Mouse (Mus musculus) MEL (cell line): ENCODE results near the gene Scaf4. TPM values are rescaled to one million over a fixed set of nuclear protein-coding genes. Genes with fewer than 3 reads are reported as not detected.
A peak's percentile ranks its signal among the peaks of the same experiment; 100 is the strongest.

Experiments
- DNase-seq: peaks from one replicate; pipeline ENCODE4 v3.0.0; 2011; ENCODE audit warnings: low read depth, low spot score
- H3K27ac ChIP-seq: 2 replicates; pipeline ENCODE4 v1.5.1; 2012; ENCODE audit warnings: low read depth, mild to moderate bottlenecking, control low read depth, low read length, moderate library complexity; ENCODE audit not compliant: control insufficient read depth
- H3K27me3 ChIP-seq, 2 experiments: fragments of 150-350 bp in 1 of 2; sonication (generic) in 1 of 2; 2 replicates each; pipeline ENCODE4 v1.6.1; 2012; ENCODE audit warnings: low read length in 2 of 2, mild to moderate bottlenecking in 2 of 2, improper control_type of control experiment in 1 of 2, moderate library complexity in 1 of 2; ENCODE audit not compliant: insufficient read depth in 2 of 2, control insufficient read depth in 1 of 2
- H3K36me3 ChIP-seq, 2 experiments: 2 replicates each; pipeline ENCODE4 v1.6.1; 2012 to 2014; ENCODE audit warnings: low read length in 2 of 2, improper control_type of control experiment in 1 of 2, inconsistent platforms in 1 of 2, mild to moderate bottlenecking in 1 of 2; ENCODE audit not compliant: insufficient read depth in 2 of 2, control insufficient read depth in 1 of 2
- H3K4me1 ChIP-seq, 2 experiments: fragments of 150-350 bp in 1 of 2; sonication (generic) in 1 of 2; 2 replicates each; pipeline ENCODE4 v1.6.1; 2012; ENCODE audit warnings: low read length in 2 of 2, improper control_type of control experiment in 1 of 2, mild to moderate bottlenecking in 1 of 2; ENCODE audit not compliant: insufficient read depth in 2 of 2, control insufficient read depth in 1 of 2
- H3K4me3 ChIP-seq, 2 experiments: fragments of 150-350 bp in 1 of 2; sonication (generic) in 1 of 2; 2 replicates each; pipeline ENCODE4 v1.5.1; 2012; ENCODE audit warnings: low read depth in 2 of 2, low read length in 2 of 2, mild to moderate bottlenecking in 2 of 2, moderate library complexity in 2 of 2, control low read depth in 1 of 2, improper control_type of control experiment in 1 of 2; ENCODE audit not compliant: control insufficient read depth in 1 of 2, insufficient read depth in 1 of 2
- H3K79me2 ChIP-seq: 2 replicates; pipeline ENCODE4 v1.6.1; 2012; ENCODE audit warnings: mild to moderate bottlenecking, low read length, moderate library complexity; ENCODE audit not compliant: control insufficient read depth, poor library complexity, insufficient read depth
- H3K9ac ChIP-seq: 2 replicates; pipeline ENCODE4 v1.6.1; 2012; ENCODE audit warnings: low read depth, mild to moderate bottlenecking, control low read depth, low read length, moderate library complexity; ENCODE audit not compliant: control insufficient read depth, poor library complexity, severe bottlenecking
- H3K9me3 ChIP-seq: fragments of 150-350 bp; sonication (generic); replicated peaks from 2 replicates; pipeline ENCODE4 v1.6.1; 2012; ENCODE audit warnings: mild to moderate bottlenecking, low read length, improper control_type of control experiment, moderate library complexity; ENCODE audit not compliant: insufficient read depth
- CTCF ChIP-seq, 3 experiments: IDR thresholded peaks in 2 of 3; conservative IDR thresholded peaks in 1 of 3; 2 replicates each; pipeline ENCODE4 v1.5.1; 2011 to 2012; ENCODE audit warnings: low read length in 3 of 3, low read depth in 2 of 3, mild to moderate bottlenecking in 2 of 3, improper control_type of control experiment in 1 of 3, inconsistent platforms in 1 of 3, mixed read lengths in 1 of 3, moderate library complexity in 1 of 3; ENCODE audit not compliant: control insufficient read depth in 1 of 3, insufficient read depth in 1 of 3, poor library complexity in 1 of 3, severe bottlenecking in 1 of 3
- E2F4 ChIP-seq: IDR thresholded peaks from 2 replicates; pipeline ENCODE4 v1.6.1; 2011; ENCODE audit warnings: low read depth, low read length, improper control_type of control experiment, borderline replicate concordance
- ELF1 ChIP-seq: IDR thresholded peaks from 2 replicates; pipeline ENCODE4 v1.6.1; 2014; ENCODE audit warnings: low read depth, mild to moderate bottlenecking, inconsistent platforms, low read length, improper control_type of control experiment, moderate library complexity
- EP300 ChIP-seq, 2 experiments: IDR thresholded peaks; 2 replicates each; pipeline ENCODE4 v1.6.1; 2011; ENCODE audit warnings: improper control_type of control experiment in 2 of 2, low read length in 2 of 2, low read depth in 1 of 2, mild to moderate bottlenecking in 1 of 2
- ETS1 ChIP-seq: IDR thresholded peaks from 2 replicates; pipeline ENCODE4 v1.6.1; 2012; ENCODE audit warnings: low read depth, mild to moderate bottlenecking, inconsistent platforms, low read length, improper control_type of control experiment, moderate library complexity
- GATA1 ChIP-seq: IDR thresholded peaks from 2 replicates; pipeline ENCODE4 v1.6.1; 2011; ENCODE audit warnings: low read depth, low read length, improper control_type of control experiment
- JUND ChIP-seq: IDR thresholded peaks from 2 replicates; pipeline ENCODE4 v1.6.1; 2011; ENCODE audit warnings: low read depth, mild to moderate bottlenecking, improper control_type of control experiment, low read length
- KAT2A ChIP-seq: conservative IDR thresholded peaks from 2 replicates; pipeline ENCODE4 v1.6.1; 2012; ENCODE audit warnings: low read depth, low read length, improper control_type of control experiment, inconsistent platforms
- MAX ChIP-seq: IDR thresholded peaks from 2 replicates; pipeline ENCODE4 v1.6.1; 2011; ENCODE audit warnings: low read length, improper control_type of control experiment
- MAZ ChIP-seq: IDR thresholded peaks from 2 replicates; pipeline ENCODE4 v1.6.1; 2012; ENCODE audit warnings: low read depth, mild to moderate bottlenecking, inconsistent platforms, low read length, improper control_type of control experiment
- MXI1 ChIP-seq: IDR thresholded peaks from 2 replicates; pipeline ENCODE4 v1.6.1; 2011; ENCODE audit warnings: mild to moderate bottlenecking, low read depth, low read length, improper control_type of control experiment
- MYB ChIP-seq: IDR thresholded peaks from 2 replicates; pipeline ENCODE4 v1.6.1; 2011; ENCODE audit warnings: mild to moderate bottlenecking, low read depth, low read length, improper control_type of control experiment
- MYC ChIP-seq: IDR thresholded peaks from 2 replicates; pipeline ENCODE4 v1.6.1; 2011; ENCODE audit warnings: low read depth, mild to moderate bottlenecking, low read length, improper control_type of control experiment, moderate library complexity
- NRF1 ChIP-seq: IDR thresholded peaks from 2 replicates; pipeline ENCODE4 v1.6.1; 2014; ENCODE audit warnings: low read depth, mild to moderate bottlenecking, inconsistent platforms, low read length, improper control_type of control experiment, moderate library complexity; ENCODE audit not compliant: poor library complexity, insufficient read depth, severe bottlenecking
- POLR2A ChIP-seq, 2 experiments: IDR thresholded peaks; 2 replicates each; pipeline ENCODE4 v1.6.1; 2011 to 2012; ENCODE audit warnings: low read length in 2 of 2, mild to moderate bottlenecking in 2 of 2, control low read depth in 1 of 2, improper control_type of control experiment in 1 of 2, low read depth in 1 of 2, moderate library complexity in 1 of 2; ENCODE audit not compliant: control insufficient read depth in 1 of 2, insufficient read depth in 1 of 2, poor library complexity in 1 of 2
- RAD21 ChIP-seq: IDR thresholded peaks from 2 replicates; pipeline ENCODE4 v1.6.1; 2011; ENCODE audit warnings: mild to moderate bottlenecking, low read depth, low read length, improper control_type of control experiment
- RCOR1 ChIP-seq: IDR thresholded peaks from 2 replicates; pipeline ENCODE4 v1.6.1; 2012; ENCODE audit warnings: low read depth, mild to moderate bottlenecking, inconsistent platforms, low read length, improper control_type of control experiment
- SIN3A ChIP-seq: IDR thresholded peaks from 2 replicates; pipeline ENCODE4 v1.6.1; 2012; ENCODE audit warnings: low read length, improper control_type of control experiment, inconsistent platforms
- TAL1 ChIP-seq: IDR thresholded peaks from 2 replicates; pipeline ENCODE4 v1.6.1; 2012; ENCODE audit warnings: mild to moderate bottlenecking, inconsistent platforms, low read length, moderate library complexity, mixed read lengths
- TCF12 ChIP-seq: IDR thresholded peaks from 2 replicates; pipeline ENCODE4 v1.6.1; 2014; ENCODE audit warnings: low read depth, mild to moderate bottlenecking, inconsistent platforms, low read length, improper control_type of control experiment, moderate library complexity
- USF1 ChIP-seq: IDR thresholded peaks from 2 replicates; pipeline ENCODE4 v1.6.1; 2014; ENCODE audit warnings: low read depth, mild to moderate bottlenecking, inconsistent platforms, low read length, improper control_type of control experiment, moderate library complexity
- USF2 ChIP-seq, 2 experiments: IDR thresholded peaks; 2 replicates each; pipeline ENCODE4 v1.6.1; 2011 to 2012; ENCODE audit warnings: improper control_type of control experiment in 2 of 2, low read length in 2 of 2, borderline replicate concordance in 1 of 2, inconsistent platforms in 1 of 2, low read depth in 1 of 2, mild to moderate bottlenecking in 1 of 2; ENCODE audit not compliant: insufficient read depth in 1 of 2
- ZC3H11A ChIP-seq: IDR thresholded peaks from 2 replicates; pipeline ENCODE4 v1.6.1; 2012; ENCODE audit warnings: low read depth, mild to moderate bottlenecking, inconsistent platforms, low read length, improper control_type of control experiment
- polyA plus RNA-seq, 2 experiments: library from polyadenylated mRNA; stranded (reverse) in 1 of 2; unstranded in 1 of 2; fragments of >175 nt in 1 of 2; fragments of >200 nt in 1 of 2; gene quantifications; 2 replicates each; pipeline versions ENCODE4 v1.2.1 to v1.2.4; 2012; ENCODE audit warnings: low replicate concordance in 2 of 2, low read depth in 1 of 2; ENCODE audit not compliant: insufficient read length in 2 of 2, insufficient read depth in 1 of 2, missing spikeins in 1 of 2
- total RNA-seq: library from RNA; depleted of rRNA; stranded (reverse); fragments of 300-350 nt; gene quantifications from 2 replicates; pipeline ENCODE4 v1.2.3, GENCODE M21; 2012

Scaf4 gene
- total and polyA plus RNA-seq, 3 experiments, result 12.3 to 56.2 TPM; not detected in 1

- Histone ChIP-seq H3K4me3 (no peak overlapping the region), H3K27me3 (no peaks in the 10 kb centered on the region), H3K27ac (peak overlapping the region; percentile 51), H3K9ac (peak overlapping the region; percentile 13; the same call in 1 of the 2 replicates), H3K36me3 (peaks cover 0 to 47% of the 10 kb centered on the region in 2 experiments; a peak in 2 of 4 replicates), H3K9me3 (no peaks in the 10 kb centered on the region), H3K79me2 (no peaks in the 10 kb centered on the region), H3K4me1 (peaks cover 32 to 54% of the 10 kb centered on the region in 2 experiments)
- TF ChIP-seq SIN3A (0 out of 2 replicates have a peak, but pooled peaks have one; percentile 23), EP300 (IDR thresholded peaks at IDR 0.05; ENCODE audit: low read depth in 1 of 2, low read length in 2 of 2) (no peak; a peak in 1 of 4 replicates), NRF1 (no peak), USF1 (peak; percentile 61; the same call in 1 of the 2 replicates), JUND (no peak), CTCF (IDR thresholded peaks at IDR 0.05 in 2 of 3, conservative IDR thresholded peaks at IDR 0.05 in 1 of 3; ENCODE audit: control insufficient read depth in 1 of 3, insufficient read depth in 1 of 3, low read depth in 2 of 3, low read length in 3 of 3, poor library complexity in 1 of 3, severe bottlenecking in 1 of 3) (no peak), KAT2A (no peak), ETS1 (peak; percentile 50; the same call in 1 of the 2 replicates), RAD21 (no peak), POLR2A (IDR thresholded peaks at IDR 0.05; ENCODE audit: control insufficient read depth in 1 of 2, insufficient read depth in 1 of 2, low read depth in 1 of 2, low read length in 2 of 2, poor library complexity in 1 of 2) (no peak), ZC3H11A (no peak), MXI1 (peak; percentile 73), RCOR1 (no peak), E2F4 (no peak), MAX (peak; percentile 95), MYB (no peak), USF2 (IDR thresholded peaks at IDR 0.05; ENCODE audit: borderline replicate concordance in 1 of 2, insufficient read depth in 1 of 2, low read depth in 1 of 2, low read length in 2 of 2) (no peak), ELF1 (no peak), MYC (peak; percentile 92)
- peak; percentile 58 for DNase-seq
These were observed 103.3 kb downstream of the Scaf4 start for GRCm38 (mm10) chr16:90180975-90181374.

GRCm38 (mm10) chr16:90179892-90180291, 104.4 kb downstream of the Scaf4 start:
- no peaks in the 10 kb centered on the region for H3K79me2 ChIP-seq
- H3K4me1 ChIP-seq, result peaks cover 32 to 55% of the 10 kb centered on the region in 2 experiments
- H3K9ac ChIP-seq, result peak overlapping the region; percentile 45
- TF ChIP-seq MYC (no peak), POLR2A (IDR thresholded peaks at IDR 0.05; ENCODE audit: control insufficient read depth in 1 of 2, insufficient read depth in 1 of 2, low read depth in 1 of 2, low read length in 2 of 2, poor library complexity in 1 of 2) (no peak), SIN3A (peak; percentile 47; the same call in 1 of the 2 replicates), ELF1 (no peak), TAL1 (peak; percentile 23; the same call in 1 of the 2 replicates), MAZ (no peak), NRF1 (no peak), MYB (no peak), TCF12 (peak; percentile 59), GATA1 (peak; percentile 66), EP300 (IDR thresholded peaks at IDR 0.05; ENCODE audit: low read depth in 1 of 2, low read length in 2 of 2) (peak; percentile 40 to 68; a peak in 3 of 4 replicates), ETS1 (0 out of 2 replicates have a peak, but pooled peaks have one; percentile 37), ZC3H11A (no peak)
- no peak overlapping the region for H3K4me3 ChIP-seq
- H3K27ac ChIP-seq, result peak overlapping the region; percentile 77
- H3K27me3 ChIP-seq, result no peaks in the 10 kb centered on the region
- no peaks in the 10 kb centered on the region for H3K9me3 ChIP-seq
- DNase-seq, result peak; percentile 73
- peaks cover 0 to 49% of the 10 kb centered on the region in 2 experiments; a peak in 2 of 4 replicates for H3K36me3 ChIP-seq
